Mouse (Mus musculus) brain, embryonic 14.5 days (tissue): ENCODE data around the gene Cbfa2t2. TPM values are rescaled to one million over a fixed set of nuclear protein-coding genes. Genes with fewer than 3 reads are reported as not detected.
A peak's percentile ranks its signal among the peaks of the same experiment; 100 is the strongest.

Experiments used
- DNase-seq: peaks from one replicate; pipeline ENCODE4 v3.0.0-alpha.2; 2011; ENCODE audit warnings: low read depth
- CTCF ChIP-seq: fragments of 200-500 bp; IDR thresholded peaks from 2 replicates; pipeline ENCODE4 v1.5.1; 2012; ENCODE audit warnings: inconsistent platforms, mild to moderate bottlenecking, moderate library complexity, borderline replicate concordance; ENCODE audit not compliant: insufficient read depth, insufficient read length; ENCODE audit errors: extremely low read depth
- POLR2A ChIP-seq: fragments of 200-500 bp; IDR thresholded peaks from 2 replicates; pipeline ENCODE4 v1.6.1; 2012; ENCODE audit warnings: mild to moderate bottlenecking, inconsistent platforms, borderline replicate concordance; ENCODE audit not compliant: poor library complexity, insufficient read depth, insufficient read length, severe bottlenecking; ENCODE audit errors: extremely low read depth
- polyA plus RNA-seq: library from polyadenylated mRNA; depleted of rRNA; stranded (reverse); fragments of >200 nt; gene quantifications from 2 replicates; pipeline ENCODE4 v1.2.3, GENCODE M21; 2012

Gene Cbfa2t2
- polyA plus RNA-seq, 1 experiment = 46.3 TPM

DNA sequence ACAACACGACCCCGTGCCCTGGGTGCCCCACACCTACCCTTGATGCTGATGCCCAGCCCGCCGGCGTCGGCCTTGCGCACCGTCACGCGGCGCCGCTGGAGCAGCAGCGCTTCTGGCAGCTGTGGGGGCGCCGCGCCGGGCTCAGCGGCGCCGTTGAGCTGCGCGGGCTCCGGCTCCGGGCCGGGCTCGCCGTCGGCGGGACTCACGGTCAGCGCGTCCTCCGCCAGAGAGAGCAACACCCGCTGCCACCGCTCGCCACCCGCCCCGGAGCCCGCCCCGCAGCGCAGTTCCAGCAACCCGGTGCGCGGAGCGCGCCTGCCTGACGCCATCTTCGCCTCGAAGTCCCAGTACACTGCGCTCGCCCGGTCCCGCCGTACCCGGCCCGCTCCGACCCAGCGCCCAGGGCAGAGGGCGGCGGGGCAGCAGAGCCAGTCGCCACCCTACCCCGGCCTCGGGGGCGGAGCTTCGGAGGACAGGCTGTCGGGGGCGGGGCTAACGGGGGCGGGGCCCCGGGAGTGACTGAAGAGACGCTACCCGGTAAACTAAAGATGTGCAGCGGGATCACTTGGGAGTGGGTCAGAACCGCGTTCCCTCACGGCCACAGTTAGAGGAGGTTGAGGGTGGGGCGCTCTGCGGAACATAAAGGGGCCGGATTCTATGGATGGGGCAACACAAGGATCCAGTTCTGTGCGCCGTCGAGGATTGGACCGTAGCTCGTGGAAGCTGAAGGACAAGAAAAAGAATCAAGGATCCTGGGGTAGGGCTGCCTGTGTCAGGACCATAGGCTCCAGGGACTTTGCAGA is 28.4 kb upstream of the Cbfa2t2 start, which contains the start of gene Snta1:
TSS of gene Snta1 (minus strand) at position 457 of the 803 bp plus-strand sequence.
- TF ChIP-seq CTCF (no peak), POLR2A (peak; percentile 64; the same call in 1 of the 2 replicates)
- peak; percentile 79 for DNase-seq

DNA sequence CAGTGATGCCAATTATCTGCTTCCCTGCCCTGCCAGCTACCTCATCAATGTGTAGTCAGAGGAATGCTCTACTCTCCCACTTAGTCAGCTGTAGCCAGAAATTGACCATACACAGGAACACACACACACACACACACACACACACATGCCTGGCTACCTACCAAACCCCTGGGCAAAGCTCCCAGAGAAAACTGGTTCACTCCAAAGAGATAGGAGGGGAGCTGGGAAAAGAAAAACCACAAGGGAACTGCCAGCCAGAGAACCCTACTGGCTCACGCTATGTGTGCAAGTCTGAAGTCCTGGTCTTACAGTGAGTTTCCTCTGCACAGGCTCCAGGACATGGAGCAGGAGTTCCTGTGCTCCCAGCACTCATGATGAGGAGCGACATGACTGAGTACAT is 25.9 kb upstream of the Cbfa2t2 start:
- TF ChIP-seq CTCF (no peak), POLR2A (no peak)
- DNase-seq = peak; percentile 76

- TF ChIP-seq CTCF (peak; percentile 57; the same call in 1 of the 2 replicates), POLR2A (no peak)
- DNase-seq = peak; percentile 80
These were observed 24.1 kb upstream of the Cbfa2t2 start for GRCm38 (mm10) chr2:154412018-154412666.

DNA sequence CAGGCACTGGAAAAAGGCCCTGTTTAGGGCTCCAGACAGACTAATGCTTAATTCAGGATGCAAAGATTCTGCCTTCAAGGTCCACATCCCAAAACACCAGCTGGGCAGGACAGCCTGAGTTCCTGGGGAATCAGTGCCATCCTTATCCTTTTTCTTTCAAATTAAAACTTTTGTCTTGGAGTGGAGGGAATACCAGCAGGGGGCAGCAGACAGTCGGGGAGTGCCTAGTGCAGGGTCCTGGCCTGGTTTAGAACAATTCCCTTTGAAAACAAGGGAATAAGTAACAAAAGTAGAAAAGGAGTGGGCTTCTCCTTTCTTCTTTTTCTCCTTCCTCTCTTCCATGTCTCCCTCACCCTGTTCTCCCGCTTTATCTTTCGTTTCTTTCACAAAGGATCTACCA is 19.2 kb upstream of the Cbfa2t2 start:
- TF ChIP-seq CTCF (peak; percentile 87), POLR2A (no peak)

GRCm38 (mm10) chr2:154418001-154418400 is 18.3 kb upstream of the Cbfa2t2 start:
- TF ChIP-seq CTCF (no peak), POLR2A (no peak)

More for the DNA sequence above, 19.2 kb upstream of the Cbfa2t2 start:
- DNase-seq = peak; percentile 86

DNA sequence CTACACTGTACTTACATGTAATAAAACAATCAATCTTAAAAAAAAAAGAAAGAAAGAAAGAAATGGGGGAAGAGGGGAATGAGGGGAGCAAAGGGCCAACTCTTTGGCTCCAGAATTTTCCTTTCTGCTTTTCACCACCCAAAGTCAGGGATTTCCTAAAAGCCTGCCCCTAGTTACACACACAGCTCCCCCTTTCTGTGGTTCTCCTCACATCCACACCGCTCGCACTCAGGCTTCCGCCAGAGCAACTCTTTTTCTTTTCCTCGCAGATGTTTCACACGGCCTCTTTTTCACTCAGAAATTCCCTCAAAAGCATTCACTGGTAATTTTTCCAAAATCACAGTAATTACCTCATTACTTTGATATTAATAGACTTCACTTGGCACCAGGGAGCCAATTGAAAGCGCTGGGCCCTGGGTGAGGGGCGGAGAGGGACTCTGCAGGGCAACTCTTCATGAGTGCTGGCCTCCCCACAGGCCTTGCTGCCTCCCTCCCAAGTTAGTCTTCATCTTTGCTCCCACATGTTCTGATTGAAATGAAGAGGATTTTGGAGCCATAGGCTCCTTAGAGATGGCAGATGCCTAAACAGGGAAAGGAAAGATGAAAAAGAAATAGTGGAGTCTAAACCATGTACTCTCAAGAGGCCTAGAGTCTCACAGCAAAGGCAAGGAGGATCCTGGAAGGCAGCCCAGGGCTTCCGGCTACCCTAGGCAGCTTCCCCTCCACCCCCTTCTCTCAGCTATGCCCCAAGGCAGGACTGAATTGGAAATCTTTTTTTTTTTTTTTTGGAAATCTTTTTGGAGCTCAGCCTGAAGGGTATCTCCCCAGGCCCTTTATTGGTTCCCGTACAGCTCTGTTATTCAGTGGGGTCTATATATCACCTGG is 16.4 kb upstream of the Cbfa2t2 start:
- TF ChIP-seq CTCF (no peak), POLR2A (no peak)
- DNase-seq = peak; percentile 79

More at GRCm38 (mm10) chr2:154418001-154418400, 18.3 kb upstream of the Cbfa2t2 start:
- no peak for DNase-seq

GRCm38 (mm10) chr2:154420942-154421731 is 15.1 kb upstream of the Cbfa2t2 start:
- TF ChIP-seq POLR2A = no peak
- TF ChIP-seq CTCF = no peak
- peak; percentile 95 for DNase-seq

GRCm38 (mm10) chr2:154422181-154422580 is 14.1 kb upstream of the Cbfa2t2 start:
- peak; percentile 19 for DNase-seq
- TF ChIP-seq CTCF (no peak), POLR2A (no peak)

- TF ChIP-seq POLR2A = no peak
- no peak for TF ChIP-seq CTCF
- DNase-seq = no peak
These were observed 12.7 kb upstream of the Cbfa2t2 start for GRCm38 (mm10) chr2:154423548-154423947.

GRCm38 (mm10) chr2:154425522-154425921 is 10.8 kb upstream of the Cbfa2t2 start:
- DNase-seq = no peak
- TF ChIP-seq POLR2A (no peak), CTCF (peak; percentile 14; the same call in 1 of the 2 replicates)

DNA sequence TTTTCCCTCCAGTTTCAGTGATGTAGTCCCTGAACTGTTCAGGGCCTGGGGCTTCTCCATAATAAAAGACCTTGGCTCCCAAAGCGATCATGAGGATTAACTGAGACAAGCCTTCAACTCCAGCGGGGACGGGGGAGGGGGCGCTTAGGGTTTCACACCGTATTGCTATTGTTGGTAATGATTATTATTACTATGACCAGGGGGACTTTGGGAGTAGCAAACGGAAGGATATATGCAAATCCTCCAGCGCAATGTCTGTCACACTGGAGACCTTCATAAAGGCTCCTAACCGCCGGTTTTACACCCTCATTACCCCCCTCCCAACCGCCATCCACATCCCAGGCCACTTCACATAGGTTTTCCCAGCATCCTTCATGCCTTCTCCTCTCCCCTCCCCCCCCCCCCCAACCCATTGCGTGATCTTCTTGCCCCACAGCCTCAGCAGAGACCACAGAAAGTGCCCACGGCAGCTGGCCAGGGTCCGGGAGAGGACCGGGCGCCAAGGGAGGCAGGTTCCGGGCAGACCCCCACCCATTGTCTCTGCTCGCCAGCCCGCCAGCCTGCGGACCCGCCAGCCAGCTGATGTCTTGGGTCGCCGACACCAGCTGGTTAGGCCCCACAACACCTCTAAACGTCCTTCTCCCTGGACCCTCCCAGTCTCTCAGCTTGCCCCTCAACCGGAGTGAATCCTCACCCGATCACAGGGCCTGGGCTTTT is 9.9 kb upstream of the Cbfa2t2 start:
- TF ChIP-seq CTCF = no peak
- TF ChIP-seq POLR2A = 0 out of 2 replicates have a peak, but pooled peaks have one; percentile 5
- DNase-seq = peak; percentile 95

DNA sequence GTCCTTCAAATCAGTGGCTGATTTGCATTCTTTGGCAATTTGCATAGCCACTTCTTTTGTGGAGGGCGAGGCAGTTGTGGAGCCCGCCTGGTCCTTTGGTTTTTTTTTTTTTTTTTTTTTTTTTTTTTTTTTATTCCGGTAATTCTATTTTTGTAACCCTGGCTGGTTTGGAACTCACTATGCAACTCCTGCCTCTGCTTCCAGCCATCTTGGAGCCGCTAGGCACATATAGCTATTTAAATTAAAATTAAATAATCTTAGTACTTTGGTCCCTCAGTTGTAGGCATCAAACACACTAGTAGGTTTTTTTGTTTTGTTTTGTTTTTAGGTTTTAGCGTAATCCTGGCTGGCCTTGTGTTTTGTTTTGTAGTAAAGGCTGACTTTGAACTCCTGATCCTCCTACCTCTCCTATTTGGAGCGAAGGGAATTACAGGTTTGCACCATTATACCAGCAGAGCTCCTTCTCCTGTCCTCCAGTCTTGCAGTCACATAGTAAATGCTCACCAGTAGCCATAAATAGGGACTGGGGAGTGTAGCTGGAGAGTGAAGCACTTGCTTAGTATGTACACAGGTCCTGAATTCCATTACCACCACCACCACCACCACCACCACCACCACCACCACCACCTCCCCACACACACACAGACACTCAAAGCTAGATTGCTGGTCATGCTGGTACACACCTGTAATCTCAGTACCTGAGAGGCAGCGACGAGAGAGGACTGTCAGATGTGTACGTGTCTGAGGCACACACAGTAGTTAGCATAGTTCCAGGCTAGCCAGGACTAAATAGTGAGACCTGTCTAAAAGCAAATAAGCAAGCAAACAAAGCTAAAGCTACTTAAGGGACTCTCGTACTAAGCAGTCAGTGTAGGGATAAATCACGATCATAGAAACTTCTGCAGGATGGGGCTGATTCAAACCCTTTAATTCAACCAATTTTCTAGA is 9.1 kb upstream of the Cbfa2t2 start:
- DNase-seq = peak; percentile 22
- TF ChIP-seq CTCF (no peak), POLR2A (no peak)
